Mouse (Mus musculus) liver, embryonic 11.5 days (tissue): ENCODE results near the gene Pacs2. TPM values are rescaled to one million over a fixed set of nuclear protein-coding genes. Genes with fewer than 3 reads are reported as not detected.

Experiments
- ATAC-seq: fragments of 200-750 bp; cut with Nextera tagmentation; replicated peaks from 2 replicates; pipeline ENCODE4 v1.8.0; 2017; ENCODE audit warnings: moderate number of reproducible peaks, mild to moderate bottlenecking, moderate TSS enrichment, moderate library complexity; ENCODE audit not compliant: low FRiP score
- DNase-seq: peaks from one replicate; pipeline ENCODE4 v3.0.0-alpha.2; 2017; ENCODE audit warnings: low spot score
- H3K27ac ChIP-seq: fragments of 300-500 bp; sonication (generic); 2 replicates; pipeline ENCODE4 v1.5.1; 2014; ENCODE audit warnings: mild to moderate bottlenecking, low read depth, low read length, control low read depth
- H3K27me3 ChIP-seq: fragments of 300-500 bp; sonication (generic); replicated peaks from 2 replicates; pipeline ENCODE4 v1.6.1; 2014; ENCODE audit warnings: low read length, mixed read lengths; ENCODE audit not compliant: control insufficient read depth, insufficient read depth
- H3K36me3 ChIP-seq: fragments of 300-500 bp; sonication (generic); 2 replicates; pipeline ENCODE4 v1.6.1; 2014; ENCODE audit warnings: mild to moderate bottlenecking, low read length, moderate library complexity, mixed read lengths; ENCODE audit not compliant: control insufficient read depth, insufficient read depth
- H3K4me1 ChIP-seq: fragments of 300-500 bp; sonication (generic); replicated peaks from 2 replicates; pipeline ENCODE4 v1.6.1; 2014; ENCODE audit warnings: low read length, mixed read lengths; ENCODE audit not compliant: control insufficient read depth, insufficient read depth
- H3K4me2 ChIP-seq: fragments of 300-500 bp; sonication (generic); 2 replicates; pipeline ENCODE4 v1.6.1; 2014; ENCODE audit warnings: mild to moderate bottlenecking, control low read depth, moderate library complexity
- H3K4me3 ChIP-seq: fragments of 300-500 bp; sonication (generic); 2 replicates; pipeline ENCODE4 v1.5.1; 2014; ENCODE audit warnings: low read depth, low read length, control low read depth
- H3K9ac ChIP-seq: fragments of 300-500 bp; sonication (generic); 2 replicates; pipeline ENCODE4 v1.6.1; 2014; ENCODE audit warnings: low read depth, low read length, control low read depth
- H3K9me3 ChIP-seq: fragments of 300-500 bp; sonication (generic); 2 replicates; pipeline ENCODE4 v1.6.1; 2016; ENCODE audit warnings: low read length, inconsistent platforms, mixed read lengths; ENCODE audit not compliant: control insufficient read depth
- WGBS: fragments of 180-500 bp; shearing (Covaris S2); extraction: QIAGEN DNeasy Blood & Tissue Kit; methylation state at CpG from one replicate; pipeline ENCODE4 v1.1.7; 2014; 5-methylcytosine and 5-hydroxymethylcytosine counted together
- polyA plus RNA-seq: library from polyadenylated mRNA; unstranded; fragments of >200 nt; fragmentation: Nextera tagmentation; extraction: Ambion mirVana; gene quantifications from 2 replicates; pipeline ENCODE4 v1.2.1, GENCODE M21; 2014

Pacs2 gene
- polyA plus RNA-seq, 1 experiment from 2014 or later, result 11.9 TPM

- no peak for ATAC-seq
- no peak for DNase-seq
- WGBS, result 28% methylated on average over 2 of the region's 2 CpGs
- Histone ChIP-seq H3K4me1 (peaks cover 16% of the 10 kb centered on the region), H3K4me2 (no peak overlapping the region), H3K27me3 (no peaks in the 10 kb centered on the region), H3K36me3 (no peaks in the 10 kb centered on the region), H3K9me3 (no peaks in the 10 kb centered on the region), H3K4me3 (no peak overlapping the region), H3K27ac (no peak overlapping the region), H3K9ac (no peak overlapping the region)
These were observed 11.6 kb upstream of the Pacs2 start for GRCm38 (mm10) chr12:113002667-113003066.

- H3K4me1 ChIP-seq, result peaks cover 8% of the 10 kb centered on the region
- H3K4me3 ChIP-seq, result no peak overlapping the region
- no peak for DNase-seq
- 78% methylated on average over 8 of the region's 8 CpGs for WGBS
- no peak for ATAC-seq
- H3K27me3 ChIP-seq, result no peaks in the 10 kb centered on the region
- H3K4me2 ChIP-seq, result no peak overlapping the region
- no peak overlapping the region for H3K27ac ChIP-seq
- H3K9ac ChIP-seq, result no peak overlapping the region
- H3K36me3 ChIP-seq, result no peaks in the 10 kb centered on the region
- H3K9me3 ChIP-seq, result no peaks in the 10 kb centered on the region
These were observed 10.3 kb upstream of the Pacs2 start for GRCm38 (mm10) chr12:113004011-113004410.

GRCm38 (mm10) chr12:113004993-113005392, 9.3 kb upstream of the Pacs2 start:
- Histone ChIP-seq H3K27me3 (no peaks in the 10 kb centered on the region), H3K36me3 (no peaks in the 10 kb centered on the region), H3K4me2 (no peak overlapping the region), H3K4me3 (no peak overlapping the region), H3K9ac (no peak overlapping the region), H3K4me1 (peaks cover 5% of the 10 kb centered on the region), H3K27ac (no peak overlapping the region), H3K9me3 (no peaks in the 10 kb centered on the region)
- no peak for DNase-seq
- 29% methylated on average over 4 of the region's 4 CpGs for WGBS
- ATAC-seq, result no peak

- no peaks in the 10 kb centered on the region for H3K27me3 ChIP-seq
- WGBS, result 83% methylated on average over 6 of the region's 6 CpGs
- DNase-seq (no peak), ATAC-seq (no peak)
- H3K4me2 ChIP-seq, result no peak overlapping the region
- H3K4me1 ChIP-seq, result peaks cover 20% of the 10 kb centered on the region
- no peak overlapping the region for H3K27ac ChIP-seq
- no peak overlapping the region for H3K9ac ChIP-seq
- no peaks in the 10 kb centered on the region for H3K36me3 ChIP-seq
- H3K4me3 ChIP-seq, result no peak overlapping the region
- no peaks in the 10 kb centered on the region for H3K9me3 ChIP-seq
These were observed 2.5 kb upstream of the Pacs2 start for GRCm38 (mm10) chr12:113011702-113012360.

- peaks cover 23% of the 10 kb centered on the region for H3K4me1 ChIP-seq
- no peak overlapping the region for H3K4me2 ChIP-seq
- H3K9me3 ChIP-seq, result no peaks in the 10 kb centered on the region
- H3K9ac ChIP-seq, result no peak overlapping the region
- DNase-seq, result no peak
- no peak overlapping the region for H3K4me3 ChIP-seq
- no peak overlapping the region for H3K27ac ChIP-seq
- no peaks in the 10 kb centered on the region for H3K27me3 ChIP-seq
- WGBS, result 64% methylated on average over 5 of the region's 5 CpGs
- H3K36me3 ChIP-seq, result no peaks in the 10 kb centered on the region
- ATAC-seq, result no peak
These were observed 1.9 kb upstream of the Pacs2 start for GRCm38 (mm10) chr12:113012443-113012842.

- no peak for DNase-seq
- H3K27ac ChIP-seq, result peak overlapping the region; percentile 45; the same call in 1 of the 2 replicates
- no peak overlapping the region for H3K4me3 ChIP-seq
- 74% methylated on average over 3 of the region's 3 CpGs for WGBS
- peaks cover 23% of the 10 kb centered on the region for H3K4me1 ChIP-seq
- no peaks in the 10 kb centered on the region for H3K36me3 ChIP-seq
- no peak for ATAC-seq
- H3K4me2 ChIP-seq, result peak overlapping the region; percentile 78
- H3K9ac ChIP-seq, result peak overlapping the region; percentile 84
- H3K27me3 ChIP-seq, result no peaks in the 10 kb centered on the region
- no peaks in the 10 kb centered on the region for H3K9me3 ChIP-seq
These were observed 1.3 kb upstream of the Pacs2 start for GRCm38 (mm10) chr12:113013021-113013491.

GRCm38 (mm10) chr12:113014561-113015556, 551 bp downstream of the Pacs2 start:
- H3K9me3 ChIP-seq, result no peaks in the 10 kb centered on the region

GRCm38 (mm10) chr12:113015956-113016355, 1.6 kb downstream of the Pacs2 start:
- Histone ChIP-seq H3K9ac (no peak overlapping the region; the same call in 1 of the 2 replicates), H3K27ac (no peak overlapping the region), H3K4me2 (peak overlapping the region; percentile 81), H3K4me3 (peak overlapping the region; percentile 6; the same call in 1 of the 2 replicates), H3K4me1 (peaks cover 23% of the 10 kb centered on the region), H3K36me3 (no peaks in the 10 kb centered on the region), H3K9me3 (no peaks in the 10 kb centered on the region), H3K27me3 (no peaks in the 10 kb centered on the region)
- ATAC-seq (no peak), DNase-seq (no peak)
- 70% methylated on average over 4 of the region's 4 CpGs for WGBS

More at GRCm38 (mm10) chr12:113014561-113015556, 551 bp downstream of the Pacs2 start:
- DNase-seq (peak; percentile 70), ATAC-seq (peak; percentile 56)
- Histone ChIP-seq H3K27ac (peak overlapping the region; percentile 73), H3K36me3 (no peaks in the 10 kb centered on the region), H3K4me2 (peak overlapping the region; percentile 81), H3K9ac (peak overlapping the region; percentile 90), H3K4me1 (peaks cover 23% of the 10 kb centered on the region), H3K27me3 (no peaks in the 10 kb centered on the region), H3K4me3 (peak overlapping the region; percentile 95)
- WGBS, result under 1% methylated on average over 64 of the region's 64 CpGs
